Mouse (Mus musculus): Measurements from ENCODE around the gene Hax1. TPM values are rescaled to one million over a fixed set of nuclear protein-coding genes. Genes with fewer than 3 reads are reported as not detected.

Gene Hax1
- polyA plus RNA-seq, 1 experiment from 2014 or later: 82.6 TPM

GRCm38 (mm10) chr3:89994807-89995515, 3.6 kb downstream of the Hax1 start:
- no peak overlapping the region for H3K4me3 ChIP-seq (ENCODE audit: low read length)
- no peaks in the 10 kb centered on the region for H3K9me3 ChIP-seq (replicated peaks; ENCODE audit: control insufficient read depth, low read length)
- H3K4me2 ChIP-seq (ENCODE audit: low read depth, low read length): no peak overlapping the region
- H3K27ac ChIP-seq (ENCODE audit: low read length): no peak overlapping the region
- no peak overlapping the region for H3K9ac ChIP-seq (ENCODE audit: low read length)
- peaks cover 6% of the 10 kb centered on the region for H3K4me1 ChIP-seq (ENCODE audit: control insufficient read depth, insufficient read depth, low read length)
- no peak for ATAC-seq (replicated peaks; ENCODE audit: extremely low read depth, insufficient read depth, low FRiP score)
- peaks cover 16% of the 10 kb centered on the region for H3K36me3 ChIP-seq (ENCODE audit: control insufficient read depth, insufficient read depth)
- WGBS: 84% methylated on average over 5 of the region's 5 CpGs
- H3K27me3 ChIP-seq (ENCODE audit: control insufficient read depth, insufficient read depth, low read length): no peaks in the 10 kb centered on the region

DNA sequence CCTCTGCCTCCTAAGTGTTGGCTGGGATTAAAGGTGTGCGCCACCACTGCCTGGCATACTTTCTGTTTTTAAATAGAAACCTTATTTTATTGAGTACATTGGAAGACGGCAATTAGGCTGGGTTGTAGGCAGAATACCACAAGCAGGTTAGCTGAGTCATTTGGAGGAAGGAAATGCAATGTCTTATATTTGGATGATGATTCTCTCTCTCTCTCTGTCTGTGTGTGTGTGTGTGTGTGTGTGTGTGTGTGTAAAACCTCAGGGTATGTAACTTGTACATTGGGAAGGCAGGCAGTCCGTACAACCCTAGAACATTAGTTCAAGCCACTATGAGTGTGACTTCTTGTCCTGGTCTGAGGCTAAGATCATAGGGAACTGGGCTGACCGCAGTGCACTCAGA, 10.8 kb downstream of the Hax1 start:
- Histone ChIP-seq H3K4me3 (ENCODE audit: low read length) (no peak overlapping the region), H3K4me1 (ENCODE audit: control insufficient read depth, insufficient read depth, low read length) (no peaks in the 10 kb centered on the region), H3K9ac (ENCODE audit: low read length) (no peak overlapping the region), H3K36me3 (ENCODE audit: control insufficient read depth, insufficient read depth) (no peaks in the 10 kb centered on the region), H3K27me3 (ENCODE audit: control insufficient read depth, insufficient read depth, low read length) (no peaks in the 10 kb centered on the region), H3K4me2 (ENCODE audit: low read depth, low read length) (no peak overlapping the region), H3K27ac (ENCODE audit: low read length) (no peak overlapping the region), H3K9me3 (replicated peaks; ENCODE audit: control insufficient read depth, low read length) (no peaks in the 10 kb centered on the region)
- 86% methylated on average over 4 of the region's 4 CpGs for WGBS
- ATAC-seq (replicated peaks; ENCODE audit: extremely low read depth, insufficient read depth, low FRiP score): no peak

DNA sequence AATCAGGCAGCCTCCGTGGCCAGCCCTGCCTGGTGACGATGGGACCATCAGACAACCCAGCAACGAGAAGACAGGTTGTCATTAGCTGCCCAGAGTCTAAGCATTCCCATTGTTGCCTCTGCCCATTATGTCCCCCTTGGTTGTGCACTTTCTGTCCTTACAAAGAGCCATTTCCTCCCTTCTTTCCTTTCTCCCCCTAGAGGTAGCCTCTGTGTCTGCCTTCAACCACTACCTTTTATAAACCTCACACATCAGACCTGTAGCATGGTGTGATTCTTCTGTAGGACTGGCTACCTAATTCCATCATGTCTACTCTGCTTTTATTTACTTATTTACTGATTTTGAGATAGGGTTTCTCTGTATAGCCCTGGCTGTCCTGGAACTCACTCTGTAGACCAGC, 11.4 kb downstream of the Hax1 start:
- no peaks in the 10 kb centered on the region for H3K27me3 ChIP-seq (ENCODE audit: control insufficient read depth, insufficient read depth, low read length)
- no peak overlapping the region for H3K27ac ChIP-seq (ENCODE audit: low read length)
- 54% methylated on average over 3 of the region's 3 CpGs for WGBS
- no peak overlapping the region for H3K4me2 ChIP-seq (ENCODE audit: low read depth, low read length)
- no peak overlapping the region for H3K9ac ChIP-seq (ENCODE audit: low read length)
- no peaks in the 10 kb centered on the region for H3K36me3 ChIP-seq (ENCODE audit: control insufficient read depth, insufficient read depth)
- no peak overlapping the region for H3K4me3 ChIP-seq (ENCODE audit: low read length)
- no peak for ATAC-seq (replicated peaks; ENCODE audit: extremely low read depth, insufficient read depth, low FRiP score)
- no peaks in the 10 kb centered on the region for H3K9me3 ChIP-seq (replicated peaks; ENCODE audit: control insufficient read depth, low read length)
- no peaks in the 10 kb centered on the region for H3K4me1 ChIP-seq (ENCODE audit: control insufficient read depth, insufficient read depth, low read length)

- Histone ChIP-seq H3K36me3 (ENCODE audit: control insufficient read depth, insufficient read depth) (no peaks in the 10 kb centered on the region), H3K27me3 (ENCODE audit: control insufficient read depth, insufficient read depth, low read length) (no peaks in the 10 kb centered on the region), H3K27ac (ENCODE audit: low read length) (no peak overlapping the region), H3K4me2 (ENCODE audit: low read depth, low read length) (no peak overlapping the region), H3K4me1 (ENCODE audit: control insufficient read depth, insufficient read depth, low read length) (no peaks in the 10 kb centered on the region), H3K4me3 (ENCODE audit: low read length) (no peak overlapping the region), H3K9ac (ENCODE audit: low read length) (no peak overlapping the region), H3K9me3 (replicated peaks; ENCODE audit: control insufficient read depth, low read length) (no peaks in the 10 kb centered on the region)
- ATAC-seq (replicated peaks; ENCODE audit: extremely low read depth, insufficient read depth, low FRiP score): no peak
- 73% methylated on average over 5 of the region's 5 CpGs for WGBS
These were observed 16.2 kb downstream of the Hax1 start for GRCm38 (mm10) chr3:89982426-89982825.

DNA sequence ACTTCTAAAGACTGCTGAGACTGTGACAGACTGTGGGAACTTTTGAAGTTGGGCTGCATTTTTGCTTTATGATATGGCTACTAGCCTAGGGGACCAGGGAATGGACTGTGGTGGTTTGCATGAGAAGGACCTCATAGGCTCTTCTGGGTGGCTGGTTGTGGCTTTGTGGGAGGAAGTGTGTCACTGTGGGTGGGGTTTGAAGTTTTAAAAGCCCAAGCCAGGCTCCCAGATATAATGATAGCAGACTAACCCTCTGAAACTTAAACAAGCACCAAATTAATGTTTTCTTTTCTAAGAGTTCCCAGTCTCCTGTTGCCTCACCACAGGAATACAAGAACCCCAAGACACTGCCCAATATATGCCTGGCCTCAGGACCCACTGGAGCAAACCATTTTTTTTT, 21.7 kb downstream of the Hax1 start:
- Histone ChIP-seq H3K9ac (ENCODE audit: low read length) (no peak overlapping the region), H3K4me1 (ENCODE audit: control insufficient read depth, insufficient read depth, low read length) (no peaks in the 10 kb centered on the region), H3K4me2 (ENCODE audit: low read depth, low read length) (no peak overlapping the region), H3K27ac (ENCODE audit: low read length) (no peak overlapping the region), H3K4me3 (ENCODE audit: low read length) (no peak overlapping the region), H3K9me3 (replicated peaks; ENCODE audit: control insufficient read depth, low read length) (no peaks in the 10 kb centered on the region), H3K36me3 (ENCODE audit: control insufficient read depth, insufficient read depth) (no peaks in the 10 kb centered on the region), H3K27me3 (ENCODE audit: control insufficient read depth, insufficient read depth, low read length) (no peaks in the 10 kb centered on the region)
- no peak for ATAC-seq (replicated peaks; ENCODE audit: extremely low read depth, insufficient read depth, low FRiP score)

DNA sequence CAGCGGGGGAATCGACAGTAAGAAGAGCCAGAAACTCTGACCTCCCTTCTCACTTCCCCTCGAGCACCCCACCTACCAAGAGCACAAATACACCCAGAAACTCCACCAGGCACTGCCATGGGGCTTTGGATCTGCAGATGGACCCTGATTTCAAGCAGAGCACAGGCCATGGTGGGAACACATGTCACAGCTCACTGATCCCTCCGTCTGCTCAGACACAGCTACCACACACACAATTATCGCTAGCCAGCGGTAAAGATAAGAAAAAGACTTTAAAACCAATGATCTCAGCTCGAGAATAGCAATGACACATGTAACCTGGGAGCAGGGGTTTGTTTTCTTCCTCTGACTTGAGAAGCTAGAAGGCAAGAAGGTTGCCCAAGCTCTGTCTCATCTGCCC, 30.1 kb downstream of the Hax1 start:
- Histone ChIP-seq H3K4me1 (ENCODE audit: control insufficient read depth, insufficient read depth, low read length) (peaks cover 9% of the 10 kb centered on the region), H3K36me3 (ENCODE audit: control insufficient read depth, insufficient read depth) (no peaks in the 10 kb centered on the region), H3K4me3 (ENCODE audit: low read length) (no peak overlapping the region), H3K4me2 (ENCODE audit: low read depth, low read length) (no peak overlapping the region), H3K9me3 (replicated peaks; ENCODE audit: control insufficient read depth, low read length) (no peaks in the 10 kb centered on the region), H3K27ac (ENCODE audit: low read length) (no peak overlapping the region), H3K27me3 (ENCODE audit: control insufficient read depth, insufficient read depth, low read length) (no peaks in the 10 kb centered on the region), H3K9ac (ENCODE audit: low read length) (no peak overlapping the region)
- no peak for ATAC-seq (replicated peaks; ENCODE audit: extremely low read depth, insufficient read depth, low FRiP score)
- WGBS: 40% methylated on average over 7 of the region's 7 CpGs

- ATAC-seq (replicated peaks; ENCODE audit: extremely low read depth, insufficient read depth, low FRiP score): no peak
- 72% methylated on average over 4 of the region's 4 CpGs for WGBS
- Histone ChIP-seq H3K27ac (ENCODE audit: low read length) (no peak overlapping the region), H3K4me2 (ENCODE audit: low read depth, low read length) (no peak overlapping the region), H3K4me1 (ENCODE audit: control insufficient read depth, insufficient read depth, low read length) (peaks cover 12% of the 10 kb centered on the region), H3K36me3 (ENCODE audit: control insufficient read depth, insufficient read depth) (no peaks in the 10 kb centered on the region), H3K4me3 (ENCODE audit: low read length) (no peak overlapping the region), H3K9me3 (replicated peaks; ENCODE audit: control insufficient read depth, low read length) (no peaks in the 10 kb centered on the region), H3K9ac (ENCODE audit: low read length) (no peak overlapping the region), H3K27me3 (ENCODE audit: control insufficient read depth, insufficient read depth, low read length) (no peaks in the 10 kb centered on the region)
These were observed 31.6 kb downstream of the Hax1 start for GRCm38 (mm10) chr3:89966946-89967345.

DNA sequence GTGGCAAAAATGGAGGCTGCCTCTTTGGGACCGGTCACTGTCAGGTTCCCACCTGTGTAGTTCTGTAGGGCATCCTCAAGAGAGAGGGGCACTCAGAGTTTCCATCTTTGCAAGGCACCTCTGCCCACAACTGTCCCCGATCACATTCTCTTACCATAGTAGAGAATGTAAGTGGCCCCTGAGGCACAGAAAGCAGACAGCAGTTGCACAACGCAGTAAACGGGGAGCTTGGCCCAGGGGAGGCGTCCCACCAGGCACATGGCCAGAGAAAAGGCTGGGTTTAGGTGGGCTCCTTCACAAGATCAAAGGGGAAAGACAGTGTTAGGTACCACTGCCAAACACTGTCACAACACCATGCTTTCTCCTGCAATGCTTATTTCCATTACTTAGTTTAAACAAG, 32.6 kb downstream of the Hax1 start:
- H3K4me1 ChIP-seq (ENCODE audit: control insufficient read depth, insufficient read depth, low read length): peaks cover 21% of the 10 kb centered on the region
- no peaks in the 10 kb centered on the region for H3K27me3 ChIP-seq (ENCODE audit: control insufficient read depth, insufficient read depth, low read length)
- no peaks in the 10 kb centered on the region for H3K9me3 ChIP-seq (replicated peaks; ENCODE audit: control insufficient read depth, low read length)
- H3K27ac ChIP-seq (ENCODE audit: low read length): no peak overlapping the region
- no peaks in the 10 kb centered on the region for H3K36me3 ChIP-seq (ENCODE audit: control insufficient read depth, insufficient read depth)
- WGBS: 86% methylated on average over 5 of the region's 5 CpGs
- H3K4me3 ChIP-seq (ENCODE audit: low read length): no peak overlapping the region
- no peak for ATAC-seq (replicated peaks; ENCODE audit: extremely low read depth, insufficient read depth, low FRiP score)
- no peak overlapping the region for H3K9ac ChIP-seq (ENCODE audit: low read length)
- H3K4me2 ChIP-seq (ENCODE audit: low read depth, low read length): no peak overlapping the region

DNA sequence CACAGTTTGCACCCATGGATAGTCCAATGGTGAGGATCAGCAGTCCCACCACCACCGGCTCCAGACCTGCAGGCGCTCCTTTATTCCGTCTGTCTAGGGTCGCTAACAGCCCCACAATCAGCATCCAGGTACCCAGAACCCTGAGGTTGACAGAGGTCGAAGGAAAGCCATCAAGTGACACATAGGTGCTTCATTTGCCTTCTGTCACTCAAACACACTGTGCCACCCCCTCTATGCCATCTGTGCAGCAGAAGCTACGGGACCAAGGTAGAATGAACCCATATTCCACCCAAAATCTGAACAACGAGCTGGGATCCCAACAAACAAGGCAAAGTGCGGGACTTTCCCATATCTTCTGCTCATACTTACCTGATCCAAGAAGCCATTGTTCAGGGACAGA, 33.0 kb downstream of the Hax1 start:
- no peak overlapping the region for H3K4me2 ChIP-seq (ENCODE audit: low read depth, low read length)
- WGBS: 94% methylated on average over 8 of the region's 8 CpGs
- no peak for ATAC-seq (replicated peaks; ENCODE audit: extremely low read depth, insufficient read depth, low FRiP score)
- no peaks in the 10 kb centered on the region for H3K27me3 ChIP-seq (ENCODE audit: control insufficient read depth, insufficient read depth, low read length)
- H3K27ac ChIP-seq (ENCODE audit: low read length): no peak overlapping the region
- H3K9me3 ChIP-seq (replicated peaks; ENCODE audit: control insufficient read depth, low read length): no peaks in the 10 kb centered on the region
- H3K4me1 ChIP-seq (ENCODE audit: control insufficient read depth, insufficient read depth, low read length): peaks cover 24% of the 10 kb centered on the region
- no peak overlapping the region for H3K4me3 ChIP-seq (ENCODE audit: low read length)
- H3K36me3 ChIP-seq (ENCODE audit: control insufficient read depth, insufficient read depth): no peaks in the 10 kb centered on the region
- no peak overlapping the region for H3K9ac ChIP-seq (ENCODE audit: low read length)
